Mouse (Mus musculus) ES-E14 (cell line): ENCODE measurements at regions not wholly inside any gene's neighbourhood (a gene's known extent, or its start where the extent isn't known, plus 50 kb on each side); places are given as distances from the start of the nearest gene placed in this dataset.

Experiments
- CHD2 ChIP-seq: IDR thresholded peaks from 2 replicates; pipeline ENCODE4 v1.6.1; 2014; ENCODE audit warnings: mild to moderate bottlenecking, low read depth, low read length, inconsistent platforms
- HCFC1 ChIP-seq: IDR thresholded peaks from 2 replicates; pipeline ENCODE4 v1.6.1; 2012; ENCODE audit warnings: low read length, inconsistent platforms, borderline replicate concordance; ENCODE audit not compliant: insufficient read depth
- ZC3H11A ChIP-seq: IDR thresholded peaks from 2 replicates; pipeline ENCODE4 v1.6.1; 2012; ENCODE audit warnings: low read depth, mild to moderate bottlenecking, inconsistent platforms, low read length, borderline replicate concordance
- ZNF384 ChIP-seq: IDR thresholded peaks from 2 replicates; pipeline ENCODE4 v1.6.1; 2012; ENCODE audit warnings: low read depth, low read length, inconsistent platforms

GRCm38 (mm10) chr15:87196306-87196893 lies 347.7 kb upstream of the Fam19a5 start:
- no peak for TF ChIP-seq HCFC1
- no peak for TF ChIP-seq ZC3H11A
- TF ChIP-seq CHD2: no peak
- TF ChIP-seq ZNF384: no peak
